Mouse (Mus musculus) CD4-positive helper T cell, adult 2 months (primary cell): ENCODE results near the gene 4930467E23Rik.
"Not testable (repeated sequence)": the region's sequence is repeated elsewhere in the genome, so short reads cannot be mapped to it uniquely, and the experiment has no call there.

ENCODE experiments used
- DNase-seq: peaks from one replicate; pipeline ENCODE4 v3.0.0-alpha.2; 2012; ENCODE audit warnings: low read depth, missing footprints, low spot score

Gene 4930467E23Rik

GRCm38 (mm10) chr8:19711171-19711860 is 18.1 kb upstream of the 4930467E23Rik start:
- not testable (repeated sequence) for DNase-seq

- DNase-seq = not testable (repeated sequence)
Measured at GRCm38 (mm10) chr8:19712227-19712750, 17.1 kb upstream of the 4930467E23Rik start.

GRCm38 (mm10) chr8:19712816-19713215 is 16.6 kb upstream of the 4930467E23Rik start:
- not testable (repeated sequence) for DNase-seq

- DNase-seq = not testable (repeated sequence)
Measured at GRCm38 (mm10) chr8:19713232-19713834, 16.0 kb upstream of the 4930467E23Rik start.

GRCm38 (mm10) chr8:19714426-19714825 is 14.9 kb upstream of the 4930467E23Rik start:
- DNase-seq = not testable (repeated sequence)

- not testable (repeated sequence) for DNase-seq
Measured at GRCm38 (mm10) chr8:19715266-19715665, 14.1 kb upstream of the 4930467E23Rik start.

- DNase-seq = not testable (repeated sequence)
Measured at GRCm38 (mm10) chr8:19717851-19718250, 11.5 kb upstream of the 4930467E23Rik start.

GRCm38 (mm10) chr8:19719513-19719912 is 9.9 kb upstream of the 4930467E23Rik start:
- not testable (repeated sequence) for DNase-seq

- not testable (repeated sequence) for DNase-seq
Measured at GRCm38 (mm10) chr8:19724871-19725270, 4.5 kb upstream of the 4930467E23Rik start.

- not testable (repeated sequence) for DNase-seq
Measured at GRCm38 (mm10) chr8:19751773-19752172, 22.4 kb downstream of the 4930467E23Rik start.

GRCm38 (mm10) chr8:19754178-19754577 is 24.8 kb downstream of the 4930467E23Rik start:
- DNase-seq = not testable (repeated sequence)

- DNase-seq = not testable (repeated sequence)
Measured at GRCm38 (mm10) chr8:19754961-19755360, 25.6 kb downstream of the 4930467E23Rik start.

- DNase-seq = not testable (repeated sequence)
Measured at GRCm38 (mm10) chr8:19761660-19762059, 32.3 kb downstream of the 4930467E23Rik start.

GRCm38 (mm10) chr8:19762860-19763592 is 33.6 kb downstream of the 4930467E23Rik start:
- DNase-seq = not testable (repeated sequence)

- not testable (repeated sequence) for DNase-seq
Measured at GRCm38 (mm10) chr8:19765531-19765930, 36.2 kb downstream of the 4930467E23Rik start.

GRCm38 (mm10) chr8:19773461-19773860 is 44.1 kb downstream of the 4930467E23Rik start:
- not testable (repeated sequence) for DNase-seq

GRCm38 (mm10) chr8:19776311-19776710 is 46.9 kb downstream of the 4930467E23Rik start:
- not testable (repeated sequence) for DNase-seq

- not testable (repeated sequence) for DNase-seq
Measured at GRCm38 (mm10) chr8:19777500-19777899, 48.1 kb downstream of the 4930467E23Rik start.

- not testable (repeated sequence) for DNase-seq
Measured at GRCm38 (mm10) chr8:19778126-19778525, 48.8 kb downstream of the 4930467E23Rik start.

- not testable (repeated sequence) for DNase-seq
Measured at GRCm38 (mm10) chr8:19778891-19779290, 49.5 kb downstream of the 4930467E23Rik start.

- not testable (repeated sequence) for DNase-seq
Measured at GRCm38 (mm10) chr8:19780212-19780611, 50.8 kb downstream of the 4930467E23Rik start.

- DNase-seq = not testable (repeated sequence)
Measured at GRCm38 (mm10) chr8:19780658-19781057, 51.3 kb downstream of the 4930467E23Rik start.
